In genomic region chr4:135872589-135873391, GRCm38 (mm10) we compare ENCODE assay signal across 8 mouse cellular contexts. TPM values are rescaled to one million over a fixed set of nuclear protein-coding genes. Genes with fewer than 3 reads are reported as not detected.
DNase-seq lines count a peak whose midpoint lies in the region; ATAC-seq and TF ChIP-seq lines count a peak whose summit lies in the region.

No protein-coding gene starts in this region.

- ATAC-seq in forebrain, embryonic 15.5 days (replicated peaks), result peak; percentile 5; the same call in 1 of the 2 replicates
- ATAC-seq in liver, embryonic 11.5 days (replicated peaks; ENCODE audit: low FRiP score), result no peak

- H3K79me2 ChIP-seq in C2C12 (ENCODE audit: control insufficient read depth, insufficient read depth), result peaks cover 55% of the 10 kb centered on the region

- no peak for TF ChIP-seq CTCF in gastrocnemius, adult 2 months (IDR thresholded peaks at IDR 0.05)
- no peak for TF ChIP-seq CTCF in C2C12 (IDR thresholded peaks at IDR 0.05; ENCODE audit: control insufficient read depth, insufficient read depth, insufficient read length)

- 8% methylated on average over 17 of the region's 17 CpGs for WGBS in forebrain, embryonic 15.5 days
- WGBS in liver, embryonic 11.5 days, result 13% methylated on average over 17 of the region's 17 CpGs

- H3K27ac ChIP-seq in gastrocnemius, adult 2 months, result peak overlapping the region; percentile 99
- H3K27ac ChIP-seq in forebrain, embryonic 15.5 days (replicated peaks), result peak overlapping the region; percentile 99
- peak overlapping the region; percentile 95 for H3K27ac ChIP-seq in liver, embryonic 11.5 days (ENCODE audit: low read depth, low read length)

- peak overlapping the region; percentile 50 for H3ac ChIP-seq in C2C12 (ENCODE audit: control insufficient read depth, insufficient read length, low read depth)

- H3K4me2 ChIP-seq in forebrain, embryonic 15.5 days (replicated peaks), result peak overlapping the region; percentile 93
- peak overlapping the region; percentile 89 for H3K4me2 ChIP-seq in liver, embryonic 11.5 days

- no peak for DNase-seq in gastrocnemius, adult 2 months
- no peak for DNase-seq in gastrocnemius, adult 8-10 months (ENCODE audit: low spot score in 2 of 2)
- no peak for DNase-seq in liver, embryonic 11.5 days (ENCODE audit: low spot score)
- peak; percentile 39 for DNase-seq in testis, postnatal 10 days (ENCODE audit: low spot score)
- no peak for DNase-seq in urinary bladder, postnatal 10 days (ENCODE audit: low spot score)
- no peak for DNase-seq in urinary bladder, adult 2 months (ENCODE audit: low spot score)

- intact Hi-C loops in gastrocnemius, adult 2 months (cut with DNase I), result loop anchor here (1.0 to 2.0 kb wide), 2 partner anchors 16 to 71 kb away; no protein-coding TSS in a partner anchor

- no peaks in the 10 kb centered on the region for H3K27me3 ChIP-seq in C2C12 (ENCODE audit: control insufficient read depth, insufficient read depth, insufficient read length)
- H3K27me3 ChIP-seq in forebrain, embryonic 15.5 days, result no peaks in the 10 kb centered on the region
- H3K27me3 ChIP-seq in liver, embryonic 11.5 days (replicated peaks; ENCODE audit: control insufficient read depth, insufficient read depth, low read length), result no peaks in the 10 kb centered on the region

- peaks cover 58% of the 10 kb centered on the region for H3K4me1 ChIP-seq in forebrain, embryonic 15.5 days
- peaks cover 49% of the 10 kb centered on the region for H3K4me1 ChIP-seq in liver, embryonic 11.5 days (replicated peaks; ENCODE audit: control insufficient read depth, insufficient read depth, low read length)

- H3K9ac ChIP-seq in forebrain, embryonic 15.5 days (replicated peaks), result peak overlapping the region; percentile 95
- H3K9ac ChIP-seq in liver, embryonic 11.5 days (ENCODE audit: low read depth, low read length), result peak overlapping the region; percentile 87

- H3K79me3 ChIP-seq in C2C12 (ENCODE audit: low read depth), result peaks cover 40% of the 10 kb centered on the region

- H3K36me3 ChIP-seq in C2C12 (ENCODE audit: control insufficient read depth, insufficient read depth), result peaks cover 47% of the 10 kb centered on the region
- H3K36me3 ChIP-seq in forebrain, embryonic 15.5 days, result peaks cover 16% of the 10 kb centered on the region
- H3K36me3 ChIP-seq in liver, embryonic 11.5 days (ENCODE audit: control insufficient read depth, insufficient read depth, low read length), result peaks cover 11% of the 10 kb centered on the region

- peak overlapping the region; percentile 83 for H3K4me3 ChIP-seq in gastrocnemius, adult 2 months
- peak overlapping the region; percentile 47 for H3K4me3 ChIP-seq in C2C12 (ENCODE audit: insufficient read depth, poor library complexity, severe bottlenecking)
- H3K4me3 ChIP-seq in forebrain, embryonic 15.5 days, result peak overlapping the region; percentile 91
- H3K4me3 ChIP-seq in liver, embryonic 11.5 days (ENCODE audit: low read depth, low read length), result peak overlapping the region; percentile 83

- H3K9me3 ChIP-seq in forebrain, embryonic 15.5 days, result no peaks in the 10 kb centered on the region
- no peaks in the 10 kb centered on the region for H3K9me3 ChIP-seq in liver, embryonic 11.5 days (ENCODE audit: control insufficient read depth, low read length)

TF ChIP-seq in C2C12, 6 proteins besides CTCF, POLR2A, EP300 and RAD21:
- TF ChIP-seq MAX (IDR thresholded peaks at IDR 0.05), result no peak
- no peak for TF ChIP-seq CEBPB (IDR thresholded peaks at IDR 0.05; ENCODE audit: low read depth)
- no peak for TF ChIP-seq USF1 (IDR thresholded peaks at IDR 0.05; ENCODE audit: low read depth)
- no peak for TF ChIP-seq FOSL1 (IDR thresholded peaks at IDR 0.05; ENCODE audit: insufficient read depth, low read length, poor library complexity, severe bottlenecking)
- no peak for TF ChIP-seq MYOG (IDR thresholded peaks at IDR 0.05; ENCODE audit: control insufficient read depth, extremely low read depth, insufficient read length)
- no peak for TF ChIP-seq MYOD1 (IDR thresholded peaks at IDR 0.05; ENCODE audit: control insufficient read depth, insufficient read length, low read depth)

RNA-seq across cellular contexts. Expression of gene Pnrc2, which starts 0.9 kb away (rescaled TPM):
- total RNA-seq in gastrocnemius, adult 2 months (2021), result 10 to 100 TPM; 36.7 to 44.8 TPM
- total RNA-seq in gastrocnemius, adult 8-10 months (2022), result 10 to 100 TPM; 30.2 to 36.3 (median 32.7) TPM
- polyA plus RNA-seq in C2C12 (2012; fragmentation: generic; extraction: Trizol), result 21.7 TPM
- 131 and 134 TPM in 2 replicates for polyA plus RNA-seq in forebrain, embryonic 15.5 days (2015; fragmentation: Nextera tagmentation; extraction: Ambion mirVana)
- polyA plus RNA-seq in liver, embryonic 11.5 days (2014; fragmentation: Nextera tagmentation; extraction: Ambion mirVana), result 133 and 147 TPM in 2 replicates
- 100 and 122 TPM in 2 replicates for polyA plus RNA-seq in urinary bladder, adult 2 months (2012; rRNA removed)

RNA-seq across cellular contexts. Expression of gene Srsf10, which starts 17.2 kb away (rescaled TPM):
- 10 to 100 TPM; 27.2 to 30.6 TPM for total RNA-seq in gastrocnemius, adult 2 months (2021)
- 10 to 100 TPM; 14.3 to 27.1 (median 22.0) TPM for total RNA-seq in gastrocnemius, adult 8-10 months (2022)
- polyA plus RNA-seq in C2C12 (2012; fragmentation: generic; extraction: Trizol), result 37.2 TPM
- 257 and 272 TPM in 2 replicates for polyA plus RNA-seq in forebrain, embryonic 15.5 days (2015; fragmentation: Nextera tagmentation; extraction: Ambion mirVana)
- 233 and 249 TPM in 2 replicates for polyA plus RNA-seq in liver, embryonic 11.5 days (2014; fragmentation: Nextera tagmentation; extraction: Ambion mirVana)
- 50.8 and 61.7 TPM in 2 replicates for polyA plus RNA-seq in urinary bladder, adult 2 months (2012; rRNA removed)

RNA-seq across cellular contexts. Expression of gene Cnr2, which starts 22.4 kb away (rescaled TPM):
- total RNA-seq in gastrocnemius, adult 2 months (2021), result under 1 TPM; 0.10 to 0.11 TPM
- under 1 TPM in 3 of 4 experiments, not detected in 1; 0.05 to 0.11 (median 0.07) TPM for total RNA-seq in gastrocnemius, adult 8-10 months (2022)
- not detected for polyA plus RNA-seq in C2C12 (2012; fragmentation: generic; extraction: Trizol)
- polyA plus RNA-seq in forebrain, embryonic 15.5 days (2015; fragmentation: Nextera tagmentation; extraction: Ambion mirVana), result 0.08 and 0.13 TPM in 2 replicates
- polyA plus RNA-seq in liver, embryonic 11.5 days (2014; fragmentation: Nextera tagmentation; extraction: Ambion mirVana), result 6.3 and 7.1 TPM in 2 replicates
- polyA plus RNA-seq in urinary bladder, adult 2 months (2012; rRNA removed), result 0.43 and 0.56 TPM in 2 replicates

RNA-seq across cellular contexts. Expression of gene Fuca1, which starts 47.7 kb away (rescaled TPM):
- 10 to 100 TPM; 17.0 to 23.0 TPM for total RNA-seq in gastrocnemius, adult 2 months (2021)
- total RNA-seq in gastrocnemius, adult 8-10 months (2022), result 10 to 100 TPM; 14.8 to 28.3 (median 23.6) TPM
- polyA plus RNA-seq in C2C12 (2012; fragmentation: generic; extraction: Trizol), result 26.8 TPM
- 50.9 and 56.7 TPM in 2 replicates for polyA plus RNA-seq in forebrain, embryonic 15.5 days (2015; fragmentation: Nextera tagmentation; extraction: Ambion mirVana)
- 39.6 and 47.7 TPM in 2 replicates for polyA plus RNA-seq in liver, embryonic 11.5 days (2014; fragmentation: Nextera tagmentation; extraction: Ambion mirVana)
- polyA plus RNA-seq in urinary bladder, adult 2 months (2012; rRNA removed), result 75.9 and 84.2 TPM in 2 replicates
